In the genomic region with DNA sequence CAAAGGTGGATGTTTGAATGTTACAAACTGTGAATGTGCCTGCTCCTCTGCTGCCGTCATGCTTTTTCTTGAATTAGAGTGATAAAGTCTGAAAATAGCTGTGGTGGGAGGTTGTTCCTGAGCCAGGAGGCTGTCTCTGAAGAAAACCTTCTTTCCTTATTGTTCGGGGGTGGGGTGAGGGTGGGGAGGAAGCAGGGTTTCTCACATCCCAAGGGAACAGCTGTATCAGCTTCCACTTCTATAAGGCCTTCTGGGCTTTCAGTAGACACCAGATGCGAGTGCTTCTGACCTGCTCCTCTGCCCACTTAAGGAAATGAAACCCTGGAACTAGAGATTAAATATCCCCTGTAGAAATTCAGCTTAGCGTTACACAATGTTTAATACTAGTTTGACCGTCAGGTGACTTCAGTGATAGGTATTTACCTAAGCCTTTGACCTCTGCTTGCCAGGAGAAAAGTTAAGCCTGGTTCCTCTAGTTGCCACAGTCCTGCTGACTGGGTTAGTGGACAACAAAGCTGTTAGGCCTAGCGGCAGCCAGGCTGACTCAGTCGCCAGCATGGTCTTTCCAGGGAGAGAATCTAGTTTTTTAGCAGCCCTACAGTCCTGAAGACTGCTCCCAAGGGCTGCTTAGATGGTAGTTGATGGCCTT, we compare ENCODE assay signal across 16 mouse cellular contexts. TPM values are rescaled to one million over a fixed set of nuclear protein-coding genes. Genes with fewer than 3 reads are reported as not detected.
A peak's percentile ranks its signal among the peaks of the same experiment; 100 is the strongest.
DNase-seq lines count a peak whose midpoint lies in the region; ATAC-seq and TF ChIP-seq lines count a peak whose summit lies in the region.
"Had no signal": no experiment of that assay in that cellular context is flagged by ENCODE, and none has a peak within 500 bp of the region (broad histone marks: within the 10 kb centered on the region; RNA-seq: fewer than 3 reads in every experiment).

No protein-coding gene starts in this region.

- ATAC-seq in kidney, embryonic 15.5 days (replicated peaks; ENCODE audit: low FRiP score) = no peak
- ATAC-seq in cerebellum, adult (ENCODE audit: insufficient number of reproducible peaks, low FRiP score, low TSS enrichment) = no peak
- ATAC-seq: midbrain, embryonic 16.5 days had no signal

- H3K4me2 ChIP-seq in kidney, embryonic 15.5 days = no peak overlapping the region
- H3K4me2 ChIP-seq: liver, embryonic 15.5 days; neural tube, embryonic 12.5 days had no signal

- no peak for TF ChIP-seq CTCF in gastrocnemius, adult 2 months (IDR thresholded peaks at IDR 0.05)

- H3K27ac ChIP-seq in gastrocnemius, adult 2 months = peak overlapping the region; percentile 41
- H3K27ac ChIP-seq in kidney, embryonic 15.5 days = peak overlapping the region; percentile 39; the same call in 1 of the 2 replicates
- H3K27ac ChIP-seq: liver, embryonic 15.5 days; neural tube, embryonic 12.5 days had no signal

- intact Hi-C loops in gastrocnemius, adult 2 months (cut with DNase I) = no loop called here

- H3K4me3 ChIP-seq in gastrocnemius, adult 2 months = no peak overlapping the region
- H3K4me3 ChIP-seq in kidney, embryonic 15.5 days (replicated peaks) = no peak overlapping the region
- H3K4me3 ChIP-seq: liver, embryonic 15.5 days; neural tube, embryonic 12.5 days had no signal

- no peak for DNase-seq in gastrocnemius, adult 2 months
- no peak for DNase-seq in gastrocnemius, adult 8-10 months (ENCODE audit: low spot score in 2 of 2)
- no peak for DNase-seq in kidney, adult 11 months
- DNase-seq in right cerebral cortex, adult 18-20 months = peak; percentile 61
- DNase-seq in right cerebral cortex, postnatal 10 days (ENCODE audit: low spot score in 2 of 2) = no peak
- no peak for DNase-seq in c-Kit-positive CD71-positive TER-119-positive erythroid progenitor cells, embryonic 14.5 days (ENCODE audit: low spot score)
- DNase-seq: adrenal gland, adult 8-10 months; B cell, adult 2 months; cerebellum, postnatal 10 days; thymus, postnatal 25 days had no signal

- no peaks in the 10 kb centered on the region for H3K4me1 ChIP-seq in kidney, embryonic 15.5 days
- H3K4me1 ChIP-seq: neural tube, embryonic 12.5 days had no signal

- 52% methylated on average over 7 of the region's 7 CpGs for WGBS in kidney, embryonic 15.5 days

- peaks cover 18% of the 10 kb centered on the region; the same call in 1 of the 2 replicates for H3K36me3 ChIP-seq in kidney, embryonic 15.5 days
- H3K36me3 ChIP-seq: liver, embryonic 15.5 days had no signal

- no peaks in the 10 kb centered on the region for H3K27me3 ChIP-seq in kidney, embryonic 15.5 days
- H3K27me3 ChIP-seq: liver, embryonic 15.5 days; neural tube, embryonic 12.5 days had no signal

- no peak overlapping the region for H3K9ac ChIP-seq in kidney, embryonic 15.5 days
- H3K9ac ChIP-seq: liver, embryonic 15.5 days; neural tube, embryonic 12.5 days had no signal

- H3K9me3 ChIP-seq in kidney, embryonic 15.5 days (replicated peaks) = no peaks in the 10 kb centered on the region
- H3K9me3 ChIP-seq: liver, embryonic 15.5 days; neural tube, embryonic 12.5 days had no signal

RNA-seq across cellular contexts. Expression of a gene that starts 26.7 kb away (rescaled TPM):
- total RNA-seq in gastrocnemius, adult 2 months (2021) = 1 to 10 TPM; 1.0 to 2.0 TPM
- 1 to 10 TPM in 3 of 4 experiments, under 1 TPM in 1; 0.74 to 1.7 (median 1.3) TPM for total RNA-seq in gastrocnemius, adult 8-10 months (2022)
- 0.42 TPM in 1 of 2 replicates, not detected in the other for polyA plus RNA-seq in kidney, embryonic 15.5 days (2015; fragmentation: Nextera tagmentation; extraction: Ambion mirVana)
- polyA plus RNA-seq: large intestine, adult 2 months; midbrain, embryonic 16.5 days had no signal

RNA-seq across cellular contexts. Expression of a gene that starts 27.9 kb away (rescaled TPM):
- total RNA-seq in gastrocnemius, adult 2 months (2021) = 1 to 10 TPM; 1.9 to 3.8 TPM
- total RNA-seq in gastrocnemius, adult 8-10 months (2022) = 1 to 10 TPM; 1.2 to 2.4 (median 1.9) TPM
- 5.4 TPM in 2 replicates for polyA plus RNA-seq in kidney, embryonic 15.5 days (2015; fragmentation: Nextera tagmentation; extraction: Ambion mirVana)

RNA-seq across cellular contexts. Expression of a gene that starts 50.0 kb away (rescaled TPM):
- total RNA-seq in gastrocnemius, adult 2 months (2021) = 10 to 100 TPM in 1 of 2 experiments, 1 to 10 TPM in 1; 9.3 to 12.1 TPM
- 1 to 10 TPM; 6.3 to 7.2 (median 6.6) TPM for total RNA-seq in gastrocnemius, adult 8-10 months (2022)
- 45.1 and 46.1 TPM in 2 replicates for polyA plus RNA-seq in kidney, embryonic 15.5 days (2015; fragmentation: Nextera tagmentation; extraction: Ambion mirVana)
